Mouse (Mus musculus) gastrocnemius, adult 2 months (tissue): ENCODE measurements around the gene B4galnt1. TPM values are rescaled to one million over a fixed set of nuclear protein-coding genes. Genes with fewer than 3 reads are reported as not detected.

Experiments
- DNase-seq: peaks from one replicate; pipeline ENCODE4 v3.0.0; 2022
- H3K27ac ChIP-seq: fragments of 200-600 bp; 2 replicates; pipeline ENCODE4 v1.8.1; 2022; ENCODE audit warnings: mild to moderate bottlenecking
- H3K4me3 ChIP-seq: fragments of 200-600 bp; 2 replicates; pipeline ENCODE4 v1.8.1; 2022; ENCODE audit warnings: mild to moderate bottlenecking, moderate library complexity
- CTCF ChIP-seq: fragments of 200-600 bp; IDR thresholded peaks from 2 replicates; pipeline ENCODE4 v1.8.1; 2022; ENCODE audit warnings: antibody characterized with exemption, mild to moderate bottlenecking, moderate library complexity
- intact Hi-C: fragments of 180-260 bp; cut with DNase I; formaldehyde crosslinking; loops from one replicate; pipeline ENCODE4 v1.15.1; 2025
- total RNA-seq, 2 experiments: library from RNA; stranded (reverse); gene quantifications; 2 replicates each; pipeline ENCODE4 v1.2.3; 2021

B4galnt1 gene
- total RNA-seq, 2 experiments from 2014 or later = 0.66 to 0.89 TPM

DNA sequence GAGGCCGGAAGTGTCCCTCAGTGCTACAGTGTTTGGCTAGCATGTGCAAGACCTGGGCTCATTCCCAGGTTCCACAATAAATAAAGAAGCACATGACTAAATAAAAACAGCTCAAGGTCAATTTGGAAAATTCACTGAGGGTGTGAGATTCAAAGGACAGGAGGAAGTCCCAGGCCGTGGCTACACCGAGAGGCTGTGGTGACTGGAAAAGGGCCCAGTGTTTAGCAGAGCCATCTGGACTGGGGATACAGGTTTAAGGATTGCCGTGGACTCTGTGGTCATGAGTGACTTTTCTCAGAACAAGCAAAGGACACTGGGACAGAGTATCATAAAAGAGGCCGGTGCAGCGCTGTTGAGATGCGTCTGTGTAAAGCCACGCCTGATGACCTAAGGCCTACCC lies 48.2 kb downstream of the B4galnt1 start:
- H3K27ac ChIP-seq = no peak overlapping the region
- H3K4me3 ChIP-seq = no peak overlapping the region
- DNase-seq = no peak
- intact Hi-C loops = loop anchor here (5.0 kb wide), 1 partner anchor 36 kb away; no protein-coding TSS in a partner anchor
- TF ChIP-seq CTCF = no peak

DNA sequence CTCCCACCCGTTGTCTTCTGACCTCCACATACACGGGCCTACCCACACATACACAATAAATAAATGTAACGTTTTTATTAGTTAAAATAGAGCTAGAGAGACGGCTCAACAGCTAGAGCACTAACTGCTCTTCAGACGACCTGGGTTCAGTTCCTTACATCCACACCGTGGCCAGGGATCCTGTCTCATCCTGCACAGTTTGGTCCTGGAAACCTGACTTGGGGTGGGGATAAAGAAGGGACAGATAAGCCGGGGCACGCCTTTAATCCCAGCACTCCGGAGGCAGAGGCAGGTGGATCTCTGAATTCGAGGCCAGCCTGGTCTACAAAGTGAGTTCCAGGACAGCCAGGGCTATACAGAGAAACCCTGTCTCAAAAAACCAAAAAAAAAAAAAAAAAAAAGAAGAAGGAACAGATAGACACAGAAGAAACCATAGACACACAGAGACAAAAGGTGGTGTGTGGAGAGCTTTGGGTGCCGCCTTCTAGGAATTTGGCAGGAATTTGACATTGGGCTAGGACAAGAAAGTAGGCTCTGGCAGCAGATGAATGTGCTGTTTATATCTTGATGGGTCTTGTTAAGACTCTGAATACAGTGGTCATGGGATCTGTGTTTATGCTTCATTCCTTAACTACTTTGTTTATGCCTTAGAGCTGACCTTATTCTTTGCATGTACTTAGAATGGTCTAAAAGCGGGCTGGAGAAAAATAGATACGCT lies 48.8 kb downstream of the B4galnt1 start:
- H3K27ac ChIP-seq = no peak overlapping the region
- no peak for DNase-seq
- intact Hi-C loops = loop anchor here (5.0 kb wide), 1 partner anchor 37 kb away; no protein-coding TSS in a partner anchor
- no peak overlapping the region for H3K4me3 ChIP-seq
- TF ChIP-seq CTCF = no peak

DNA sequence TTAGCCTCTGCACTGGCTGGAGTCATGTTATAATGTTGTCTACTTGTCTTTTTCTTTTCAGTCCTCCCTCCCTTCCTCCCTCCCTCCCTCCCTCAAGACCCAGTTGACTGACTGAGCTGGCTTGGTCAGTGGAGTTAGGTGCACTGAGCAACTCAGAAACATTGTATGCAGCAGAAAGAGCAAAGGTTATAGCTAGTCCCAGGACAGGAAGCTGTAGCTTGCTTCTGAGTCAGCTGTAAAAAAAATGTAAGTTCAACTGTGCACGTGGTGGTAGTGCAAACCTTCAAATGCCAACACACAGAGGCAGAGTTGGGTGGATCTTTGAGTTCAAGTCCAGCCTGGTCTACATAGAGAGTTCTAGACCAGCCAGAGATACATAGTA lies 49.4 kb downstream of the B4galnt1 start:
- no peak for DNase-seq
- H3K27ac ChIP-seq = no peak overlapping the region
- intact Hi-C loops = loop anchor here (5.0 kb wide), 1 partner anchor 37 kb away; no protein-coding TSS in a partner anchor
- no peak overlapping the region for H3K4me3 ChIP-seq
- no peak for TF ChIP-seq CTCF

DNA sequence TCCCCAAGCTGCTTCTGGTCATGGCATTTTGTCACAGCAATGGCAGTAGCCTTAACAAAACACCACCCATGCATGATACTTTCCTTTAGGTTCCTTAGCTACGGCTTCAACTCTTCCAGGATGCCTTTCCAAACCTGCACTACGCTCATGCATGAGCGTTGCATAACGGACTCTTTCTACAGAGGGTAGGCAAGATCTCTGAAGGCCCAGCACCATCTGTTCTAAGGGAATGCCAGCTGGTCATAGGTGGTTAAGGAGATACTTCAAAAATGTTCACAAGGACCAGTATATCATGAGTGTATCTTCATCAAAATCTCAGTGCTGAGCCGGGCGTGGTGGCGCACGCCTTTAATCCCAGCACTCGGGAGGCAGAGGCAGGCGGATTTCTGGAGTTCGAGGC lies 51.4 kb downstream of the B4galnt1 start:
- no peak for TF ChIP-seq CTCF
- no peak overlapping the region for H3K4me3 ChIP-seq
- H3K27ac ChIP-seq = no peak overlapping the region
- intact Hi-C loops = no loop called here
- DNase-seq = no peak

DNA sequence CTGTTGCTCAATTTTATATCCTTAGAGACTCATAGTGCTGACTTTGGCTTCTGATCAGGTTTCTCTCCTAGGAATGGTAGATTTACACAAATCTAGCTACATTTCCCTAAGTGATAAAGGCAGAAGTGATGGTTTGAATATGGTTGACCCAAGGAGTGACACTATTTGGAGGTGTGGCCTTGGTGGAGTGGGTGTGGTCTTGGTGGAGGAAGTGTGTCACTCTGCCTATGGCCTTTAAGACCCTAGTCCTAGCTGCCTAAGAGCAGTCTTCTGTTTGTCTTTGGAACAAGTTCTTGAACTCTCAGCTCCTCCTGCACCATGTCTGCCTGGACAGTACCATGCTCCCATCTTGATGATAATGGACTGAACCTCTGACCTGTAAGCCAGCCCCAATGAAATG lies 52.2 kb downstream of the B4galnt1 start:
- Histone ChIP-seq H3K27ac (no peak overlapping the region), H3K4me3 (no peak overlapping the region)
- no peak for TF ChIP-seq CTCF
- DNase-seq = no peak
- intact Hi-C loops = no loop called here

DNA sequence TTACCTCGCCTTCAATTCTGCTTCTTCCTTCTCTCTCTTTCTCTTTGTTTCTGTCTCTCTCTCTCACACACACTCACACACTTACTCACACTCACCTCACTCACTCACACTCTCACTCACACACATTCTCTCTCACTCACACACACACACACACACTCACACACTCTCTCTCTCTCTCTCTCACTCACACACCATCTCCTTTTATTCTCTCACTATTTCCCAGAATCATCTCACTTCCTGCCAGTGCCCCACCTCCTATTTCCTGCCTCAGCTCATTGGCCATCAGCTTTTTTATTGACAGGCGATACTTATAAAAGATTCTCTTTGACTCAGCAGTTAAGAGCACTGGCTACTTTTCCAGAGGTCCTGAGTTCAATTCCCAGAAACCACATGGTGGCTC lies 53.3 kb downstream of the B4galnt1 start:
- no peak for DNase-seq
- no peak for TF ChIP-seq CTCF
- intact Hi-C loops = no loop called here
- Histone ChIP-seq H3K4me3 (no peak overlapping the region), H3K27ac (no peak overlapping the region)

Other genes with a start within 250 kb of the B4galnt1 start
- gene Ctdsp2, start 186.5 kb upstream of the B4galnt1 start, total RNA-seq = 10 to 100 TPM; 94.0 to 99.2 TPM
- gene Avil, start 164.5 kb upstream of the B4galnt1 start, total RNA-seq = 1 to 10 TPM; 3.2 to 5.7 TPM
- 10 to 100 TPM; 15.0 to 28.8 TPM for gene Tsfm, start 134.4 kb upstream of the B4galnt1 start, total RNA-seq
- 10 to 100 TPM in 1 of 2 experiments, 1 to 10 TPM in 1; 9.5 to 10.5 TPM for gene Mettl1, start 123.8 kb upstream of the B4galnt1 start, total RNA-seq
- under 1 TPM; 0.08 TPM for gene Eef1akmt3, start 123.7 kb upstream of the B4galnt1 start, total RNA-seq
- under 1 TPM in 1 of 2 experiments, not detected in 1; 0.11 TPM for gene Cyp27b1, start 117.0 kb upstream of the B4galnt1 start, total RNA-seq
- gene March9, start 105.0 kb upstream of the B4galnt1 start, total RNA-seq = 1 to 10 TPM in 1 of 2 experiments, under 1 TPM in 1; 0.45 to 1.2 TPM
- 10 to 100 TPM; 33.5 to 40.5 TPM for gene Cdk4, start 101.7 kb upstream of the B4galnt1 start, total RNA-seq
- 10 to 100 TPM; 21.6 to 29.9 TPM for gene Tspan31, start 95.0 kb upstream of the B4galnt1 start, total RNA-seq
- gene Agap2, start 89.9 kb upstream of the B4galnt1 start, total RNA-seq = 1 to 10 TPM; 1.6 TPM
- gene Os9, start 44.1 kb upstream of the B4galnt1 start, total RNA-seq = 10 to 100 TPM; 10.9 to 15.1 TPM
- gene Slc26a10, start 15.4 kb downstream of the B4galnt1 start, total RNA-seq = 1 to 10 TPM; 4.1 to 5.4 TPM
- gene Arhgef25, start 24.9 kb downstream of the B4galnt1 start, total RNA-seq = 1 to 10 TPM; 8.5 to 8.8 TPM
- gene Dtx3, start 30.5 kb downstream of the B4galnt1 start, total RNA-seq = 10 to 100 TPM; 20.8 to 25.6 TPM
- 1 to 10 TPM; 7.6 to 7.9 TPM for gene Pip4k2c, start 46.4 kb downstream of the B4galnt1 start, total RNA-seq
- under 1 TPM; 0.10 to 0.20 TPM for gene Kif5a, start 98.1 kb downstream of the B4galnt1 start, total RNA-seq
- gene Dctn2, start 101.1 kb downstream of the B4galnt1 start, total RNA-seq = 10 to 100 TPM; 91.3 to 98.3 TPM
- gene Mbd6, start 123.8 kb downstream of the B4galnt1 start, total RNA-seq = 10 to 100 TPM; 16.2 to 18.7 TPM
- gene Mars, start 146.6 kb downstream of the B4galnt1 start, total RNA-seq = 10 to 100 TPM; 69.0 to 71.4 TPM
- gene Arhgap9, start 156.7 kb downstream of the B4galnt1 start, total RNA-seq = under 1 TPM; 0.89 to 0.99 TPM
- 1 to 10 TPM in 1 of 2 experiments, under 1 TPM in 1; 0.70 to 1.2 TPM for gene Gli1, start 176.7 kb downstream of the B4galnt1 start, total RNA-seq
- gene Inhbe, start 189.2 kb downstream of the B4galnt1 start, total RNA-seq = not detected
- gene Inhbc, start 205.2 kb downstream of the B4galnt1 start, total RNA-seq = not detected
- 100 to 1,000 TPM; 118 to 153 TPM for gene R3hdm2, start 215.1 kb downstream of the B4galnt1 start, total RNA-seq